Mouse (Mus musculus) spleen, postnatal 36 days (tissue): Measurements from ENCODE around the gene Kat14.
A peak's percentile ranks its signal among the peaks of the same experiment; 100 is the strongest.

ENCODE experiments used
- DNase-seq, 2 experiments: peaks; one replicate each; pipeline ENCODE4 v3.0.0; 2022; ENCODE audit warnings: low spot score in 2 of 2, mixed read lengths in 1 of 2

Kat14 gene

DNA sequence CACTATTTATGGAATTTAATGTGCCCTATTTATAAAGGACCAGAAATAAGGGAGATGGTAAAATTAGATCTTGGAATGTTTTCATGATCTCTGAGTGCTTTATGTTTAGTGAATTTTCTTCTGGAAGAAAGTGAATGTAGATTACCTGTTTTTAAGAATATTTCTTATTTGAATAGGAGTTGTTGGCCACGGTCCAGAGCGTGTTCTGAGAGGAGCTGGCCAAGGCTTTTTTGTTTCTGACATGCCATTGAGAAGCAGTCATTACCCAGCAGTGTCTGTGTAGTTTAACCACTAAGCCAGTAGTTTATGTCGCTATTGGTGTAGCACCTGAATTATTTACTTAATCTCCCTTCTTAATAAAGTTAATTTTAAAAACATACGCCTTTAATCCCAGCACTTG, 13.0 kb downstream of the Kat14 start:
- no peak for DNase-seq

DNA sequence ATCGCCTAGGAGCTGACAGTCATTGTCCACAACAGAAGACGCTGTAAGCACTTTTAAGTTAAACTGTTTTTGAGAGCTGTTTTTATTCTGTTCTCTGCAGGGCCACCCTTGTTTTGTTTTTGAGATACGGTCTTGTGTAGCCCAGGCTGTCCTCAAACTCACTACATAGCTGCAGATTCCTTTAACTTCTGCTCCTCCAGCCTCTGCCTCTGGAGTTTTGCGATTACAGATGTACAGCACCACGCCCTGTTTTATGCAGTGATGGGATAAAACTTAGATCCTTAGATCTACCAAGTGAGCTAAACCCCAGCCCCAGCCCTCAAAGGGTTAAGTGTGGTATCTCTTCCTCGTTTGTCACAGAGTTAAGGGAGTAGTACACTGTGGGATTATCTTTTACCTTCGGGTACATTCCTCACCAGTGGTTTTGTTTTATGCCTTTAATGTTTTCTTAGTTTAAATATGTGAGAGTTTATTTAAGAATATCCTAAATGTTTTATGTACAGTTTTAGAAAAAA, 13.9 kb downstream of the Kat14 start:
- no peak for DNase-seq

DNA sequence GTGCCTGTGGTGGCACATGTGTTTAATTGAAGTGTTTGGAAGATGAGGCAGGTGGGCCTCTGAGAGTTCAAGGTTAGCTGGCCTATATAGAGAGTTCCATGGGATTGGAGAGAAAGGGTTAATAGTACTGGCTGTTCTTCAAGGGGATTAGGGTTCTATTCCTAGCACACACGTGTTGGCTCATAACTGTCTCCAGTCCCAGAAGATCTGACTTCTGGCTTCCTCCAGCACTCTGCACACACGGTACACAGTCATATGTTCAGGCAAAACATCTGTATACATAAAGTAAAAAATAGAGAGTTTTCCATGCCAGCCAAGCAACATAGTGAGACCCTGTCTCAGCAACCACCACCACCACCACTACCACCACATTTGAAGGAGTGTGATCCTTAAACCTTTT, 17.5 kb downstream of the Kat14 start:
- DNase-seq, result no peak

DNA sequence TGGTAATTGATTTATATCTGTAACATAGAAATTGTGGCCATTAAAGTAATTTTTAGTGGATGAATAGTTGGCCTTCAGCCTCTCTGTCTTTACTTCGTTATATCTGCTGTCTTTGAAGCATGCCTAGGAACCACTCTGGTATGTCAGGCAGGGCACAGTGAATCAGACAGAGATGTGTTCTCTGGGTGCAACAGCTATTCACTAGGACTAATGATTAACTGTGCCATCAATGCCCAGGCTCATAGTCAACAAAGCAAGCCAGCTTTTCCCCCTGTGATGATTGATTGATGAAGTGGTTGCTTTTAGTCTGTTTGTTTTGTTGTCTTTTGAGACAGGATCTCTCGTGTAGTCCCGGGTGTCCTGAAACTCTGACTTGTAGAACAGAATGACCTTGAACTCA, 19.6 kb downstream of the Kat14 start:
- DNase-seq, result no peak

DNA sequence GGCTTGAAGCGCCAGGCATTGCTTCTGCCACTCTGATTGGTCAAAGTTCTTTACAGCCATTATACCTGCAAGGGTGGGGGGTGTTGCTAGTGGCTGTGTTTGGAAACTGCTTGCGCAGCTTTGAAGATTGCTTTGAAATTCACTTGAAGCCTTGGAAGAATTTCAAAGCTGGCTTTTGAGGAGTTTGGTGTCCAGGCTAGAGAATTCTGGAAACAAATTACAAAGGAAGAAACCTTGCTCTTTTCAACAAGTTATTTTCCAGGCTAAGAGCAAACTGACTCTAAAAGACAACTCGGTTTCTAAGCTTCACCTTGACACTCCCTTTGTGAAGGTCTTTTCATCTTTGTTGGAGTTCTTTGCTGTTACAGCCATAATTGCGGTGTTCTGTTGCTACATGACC, 30.7 kb downstream of the Kat14 start:
- DNase-seq, result no peak

DNA sequence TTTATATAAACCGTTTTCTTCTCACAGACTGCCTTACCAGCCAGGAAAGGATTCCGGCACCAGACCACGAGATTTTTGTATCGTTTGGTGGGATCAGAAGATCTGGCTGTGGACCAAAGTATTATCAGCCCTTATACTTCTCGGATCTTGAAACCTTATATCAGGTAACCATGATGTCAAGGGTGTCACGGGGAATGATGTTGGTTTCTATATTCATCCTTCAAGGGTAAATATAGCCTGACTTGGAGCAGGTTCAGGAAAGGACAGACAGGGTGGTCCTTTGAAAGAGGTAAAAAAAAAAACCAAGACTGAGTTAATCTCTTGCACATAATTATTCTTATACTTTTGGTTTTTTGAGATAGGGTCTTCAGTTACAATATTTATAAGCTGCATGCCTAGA, 31.9 kb downstream of the Kat14 start:
- no peak for DNase-seq

DNA sequence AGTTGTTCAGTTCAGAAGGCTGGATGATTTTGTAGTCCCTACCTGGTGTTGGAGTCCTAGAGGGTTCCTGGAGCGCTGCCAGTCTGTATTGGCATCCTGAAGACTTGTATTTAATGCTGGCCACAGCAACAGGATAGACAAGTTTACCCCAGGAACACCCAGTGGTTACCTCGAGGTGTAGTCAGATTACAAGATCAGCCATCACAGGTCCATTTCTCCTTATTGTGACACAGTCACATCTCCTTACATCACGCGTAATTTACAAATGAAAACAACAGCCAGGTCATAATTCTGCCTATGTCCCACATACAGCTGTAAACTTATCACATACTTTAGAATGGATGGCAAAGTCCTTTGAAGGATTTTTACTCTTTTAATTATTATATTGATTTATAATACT, 40.3 kb downstream of the Kat14 start:
- no peak for DNase-seq

DNA sequence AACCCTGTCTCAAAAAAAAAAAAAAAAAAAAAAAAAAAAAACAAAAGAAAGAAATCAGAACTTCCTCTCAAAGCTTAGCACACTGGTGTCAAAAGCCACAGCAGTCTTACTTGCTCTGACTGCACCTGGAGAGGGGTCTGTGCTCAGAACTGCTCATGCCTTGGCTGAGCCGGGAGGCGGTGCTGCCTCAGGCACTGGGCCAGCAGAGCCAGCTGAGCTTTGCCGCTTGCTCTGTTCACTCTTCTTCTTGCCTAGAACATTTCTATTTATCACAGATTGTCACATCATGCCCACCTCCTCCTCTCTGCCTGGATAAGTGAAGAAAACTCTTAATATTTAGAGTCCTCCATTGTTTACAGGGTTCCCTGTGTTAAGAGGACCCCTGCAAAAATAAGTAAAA, 41.8 kb downstream of the Kat14 start:
- no peak for DNase-seq

DNA sequence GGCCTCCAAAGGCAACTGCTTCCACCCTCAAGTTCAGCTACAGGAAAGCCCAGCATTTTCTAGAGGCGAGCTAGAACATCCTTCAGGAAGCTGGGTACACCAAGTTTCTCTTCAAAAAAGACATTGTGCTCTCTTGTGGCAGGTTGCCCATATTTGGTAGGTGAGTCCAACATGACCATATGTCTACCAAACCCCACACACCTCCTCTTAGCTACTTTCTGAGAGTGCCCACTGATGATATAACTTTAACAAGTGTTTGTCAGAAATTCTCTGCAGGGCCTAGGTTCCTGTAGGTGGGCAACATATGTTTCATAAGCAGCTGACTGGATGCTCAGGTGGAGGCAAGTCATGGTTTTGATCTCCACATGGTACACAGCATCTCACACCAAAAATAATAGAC, 45.9 kb downstream of the Kat14 start:
- no peak for DNase-seq

DNA sequence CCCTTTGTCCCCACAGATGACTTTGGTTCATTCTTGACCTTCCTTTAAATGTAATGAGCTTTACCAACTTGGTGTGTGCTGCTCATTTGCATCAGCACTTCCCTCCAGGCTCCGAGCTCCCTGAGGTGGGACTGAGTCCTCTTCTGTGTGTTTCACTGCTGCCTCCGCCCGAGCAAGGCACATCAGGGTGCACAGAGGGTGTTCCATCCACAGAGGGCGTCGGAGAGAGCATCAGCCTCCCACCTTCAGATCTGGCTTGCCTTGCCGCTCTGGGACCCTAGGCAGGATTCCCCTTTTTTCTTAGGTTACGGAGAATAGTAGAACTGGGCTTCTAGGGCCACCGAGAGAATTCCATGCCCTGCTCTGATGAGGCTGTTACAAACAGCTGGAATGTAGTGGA, 48.1 kb downstream of the Kat14 start:
- no peak for DNase-seq

DNA sequence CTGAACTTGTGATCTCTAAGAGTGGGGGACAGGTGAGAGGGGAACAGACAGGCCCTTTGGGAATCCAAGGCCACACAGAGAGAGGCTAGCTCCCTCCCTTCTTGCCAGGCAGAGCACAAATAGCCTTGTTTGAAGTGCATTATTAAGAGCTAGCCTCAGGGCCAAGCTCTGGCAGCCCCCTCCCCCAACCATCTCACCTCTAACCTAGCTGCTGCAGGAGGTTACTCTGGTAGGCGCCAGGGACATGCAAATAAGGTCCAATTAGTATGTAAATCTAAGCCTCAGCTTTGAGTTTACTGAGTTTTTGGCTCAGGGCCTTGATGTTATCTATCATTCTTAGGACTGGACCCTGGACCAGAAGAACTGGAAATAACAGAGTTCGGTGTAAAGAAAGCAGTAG, 49.3 kb downstream of the Kat14 start:
- no peak for DNase-seq

DNA sequence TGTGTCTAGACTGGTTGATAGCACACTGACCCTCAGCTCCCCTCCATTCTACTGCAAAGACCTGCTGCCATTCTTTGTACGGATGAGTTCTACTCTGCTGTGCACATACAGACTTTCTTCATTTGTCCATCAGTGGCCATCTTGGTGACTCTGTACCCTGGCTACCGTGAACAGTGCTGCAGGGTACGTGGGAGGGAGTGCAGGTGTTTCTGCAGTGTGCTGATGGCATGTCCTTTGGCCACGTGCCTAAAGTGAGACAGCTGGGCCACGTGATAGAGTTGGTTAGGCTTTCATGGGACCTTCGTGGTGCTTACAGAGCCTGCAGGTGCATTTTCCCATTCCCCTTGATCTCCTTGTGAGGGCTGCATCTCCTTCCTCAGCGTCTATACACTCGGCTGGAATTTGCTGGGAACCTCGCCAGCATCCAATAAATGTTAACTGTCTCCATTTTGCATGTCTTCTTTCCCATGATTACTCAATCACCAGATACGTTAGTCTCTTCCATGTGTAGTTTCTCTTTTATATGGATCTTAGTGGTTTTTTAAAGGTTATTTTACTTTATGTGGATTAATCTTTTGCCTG, 53.4 kb downstream of the Kat14 start:
- DNase-seq, result no peak

DNA sequence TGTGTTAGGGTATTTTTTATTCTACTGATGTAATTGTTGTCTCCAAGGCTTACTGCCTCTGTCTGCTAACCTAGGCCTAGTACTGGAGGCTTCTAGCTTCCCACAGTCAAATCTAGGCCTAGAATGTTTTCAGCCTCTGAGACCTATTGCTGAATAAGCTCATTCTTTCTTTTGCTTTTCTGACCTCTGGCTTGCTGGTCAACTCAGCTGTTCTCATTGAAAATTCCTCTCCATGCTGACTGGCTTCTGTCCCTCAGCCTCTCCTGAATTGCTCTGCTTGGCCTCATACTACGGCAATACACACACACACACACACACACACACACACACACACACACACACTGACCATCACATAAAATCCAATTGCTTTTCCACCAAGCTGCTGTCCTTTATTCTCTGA, 57.0 kb downstream of the Kat14 start:
- no peak for DNase-seq

DNA sequence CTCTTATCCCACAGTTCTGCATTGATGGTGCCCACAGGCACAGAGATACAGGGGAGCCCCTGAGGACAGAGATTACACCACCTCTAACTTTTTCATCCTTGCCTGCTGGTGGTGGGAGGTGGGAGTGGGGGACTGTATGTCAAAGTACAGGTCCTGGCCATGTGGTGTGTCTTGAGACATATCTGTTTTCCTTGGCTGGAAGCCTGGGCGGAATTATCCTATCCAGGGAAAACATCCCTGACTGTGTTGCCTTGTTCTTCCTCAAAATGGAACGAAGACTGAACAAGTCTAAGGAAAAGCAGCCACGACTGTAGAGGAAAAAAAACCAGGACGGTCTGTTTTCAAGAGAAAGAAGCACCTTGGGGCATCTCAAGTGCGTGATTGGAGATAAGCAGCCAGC, 59.1 kb downstream of the Kat14 start:
- no peak for DNase-seq

DNA sequence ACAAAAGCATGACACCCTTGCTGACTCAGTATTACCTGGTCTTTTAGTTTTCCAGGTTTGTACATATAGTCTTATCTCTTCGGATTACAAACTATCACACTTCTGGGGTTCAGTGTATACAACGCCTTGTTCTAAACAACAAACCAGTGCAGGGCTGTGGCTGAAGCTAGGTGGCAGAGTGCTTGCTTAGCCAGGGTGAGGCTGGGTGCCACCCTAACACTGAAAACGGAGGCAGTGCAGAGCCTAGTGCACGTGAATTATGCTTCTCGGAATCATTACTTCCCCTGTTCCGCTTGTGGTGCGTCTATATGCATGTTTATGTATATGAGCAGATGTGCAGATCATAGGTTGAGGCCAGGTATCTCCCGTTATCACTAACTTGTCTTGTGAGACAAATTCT, 59.9 kb downstream of the Kat14 start:
- no peak for DNase-seq

DNA sequence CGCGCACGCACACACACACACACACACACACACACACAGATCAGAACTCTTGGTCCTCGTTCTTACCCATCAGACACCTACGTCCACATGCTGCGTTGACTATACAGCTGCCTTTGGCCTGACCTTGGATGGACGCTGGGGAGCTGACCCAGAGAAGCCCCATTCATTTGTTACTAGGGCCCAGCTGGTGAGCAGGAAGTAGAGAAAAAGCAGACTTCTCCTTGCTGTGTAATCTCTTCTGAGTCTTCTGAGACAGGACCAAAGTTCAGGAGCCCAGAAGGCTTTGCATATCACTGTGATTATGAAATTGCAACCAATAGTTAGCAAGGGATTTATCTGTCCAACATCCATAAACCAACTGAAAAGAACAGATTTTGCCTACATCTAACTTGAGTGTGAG, 60.4 kb downstream of the Kat14 start:
- no peak for DNase-seq

DNA sequence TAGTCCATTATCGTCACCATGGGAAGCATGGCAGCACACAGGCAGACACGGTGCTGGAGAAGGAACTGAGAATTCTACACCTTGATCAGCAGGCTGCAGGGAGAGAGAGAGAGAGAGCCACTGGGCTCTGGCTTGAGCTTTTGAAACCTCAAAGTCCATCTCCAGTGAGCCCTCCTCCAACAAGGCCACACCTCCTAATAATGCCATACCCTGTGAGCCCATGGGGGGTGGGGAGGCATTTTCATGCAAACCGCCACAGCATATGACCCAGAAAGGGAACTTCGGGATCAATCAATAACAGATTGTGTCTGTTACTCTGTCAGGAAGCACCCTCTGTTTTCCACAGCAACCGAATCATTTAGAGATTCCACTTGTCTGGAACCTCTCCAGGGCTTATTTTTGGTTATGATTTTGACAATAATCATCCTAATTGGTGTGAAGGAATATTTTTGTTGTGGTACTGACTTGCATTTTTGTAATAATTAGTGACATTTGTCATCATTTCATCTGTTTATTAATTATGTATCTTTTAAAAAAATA, 62.6 kb downstream of the Kat14 start:
- no peak for DNase-seq

DNA sequence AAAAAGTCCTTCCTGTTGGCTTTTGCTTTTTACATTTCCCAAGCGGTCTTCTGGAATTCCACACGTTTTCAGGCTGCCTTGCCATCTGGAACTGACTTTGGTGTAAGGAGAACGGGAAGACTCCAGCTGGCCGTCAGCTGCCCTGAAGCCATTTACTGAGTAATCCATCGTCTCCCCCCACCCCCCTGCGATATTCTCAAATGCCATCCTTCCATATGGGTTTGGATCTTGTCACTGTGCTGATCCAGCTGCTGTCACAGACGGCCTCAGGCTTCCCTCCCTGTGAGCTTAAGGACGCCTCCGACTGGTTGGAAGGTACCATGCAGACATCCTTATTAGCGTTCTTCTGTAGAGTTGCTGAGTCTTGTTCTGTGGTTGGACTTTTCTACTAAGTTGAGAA, 66.9 kb downstream of the Kat14 start:
- no peak for DNase-seq

DNA sequence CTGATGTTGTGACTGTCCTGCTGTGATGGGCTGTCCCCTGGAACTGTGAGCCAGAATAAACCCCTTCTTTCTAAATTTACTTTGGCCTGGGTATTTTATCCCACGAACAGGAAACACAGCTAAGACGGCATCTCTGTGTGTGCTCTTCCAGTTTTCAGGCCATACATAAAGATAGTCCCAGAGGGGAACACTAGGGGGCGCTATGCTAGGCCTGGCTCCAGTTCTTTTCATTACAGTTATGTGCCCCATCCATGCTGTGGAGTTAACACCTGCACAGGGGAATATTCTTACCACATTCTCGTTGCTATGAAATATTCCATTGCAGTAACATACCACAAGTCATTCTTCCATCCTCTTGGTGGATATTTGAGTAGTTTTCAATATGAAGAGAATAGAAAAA, 69.6 kb downstream of the Kat14 start:
- DNase-seq, result no peak

DNA sequence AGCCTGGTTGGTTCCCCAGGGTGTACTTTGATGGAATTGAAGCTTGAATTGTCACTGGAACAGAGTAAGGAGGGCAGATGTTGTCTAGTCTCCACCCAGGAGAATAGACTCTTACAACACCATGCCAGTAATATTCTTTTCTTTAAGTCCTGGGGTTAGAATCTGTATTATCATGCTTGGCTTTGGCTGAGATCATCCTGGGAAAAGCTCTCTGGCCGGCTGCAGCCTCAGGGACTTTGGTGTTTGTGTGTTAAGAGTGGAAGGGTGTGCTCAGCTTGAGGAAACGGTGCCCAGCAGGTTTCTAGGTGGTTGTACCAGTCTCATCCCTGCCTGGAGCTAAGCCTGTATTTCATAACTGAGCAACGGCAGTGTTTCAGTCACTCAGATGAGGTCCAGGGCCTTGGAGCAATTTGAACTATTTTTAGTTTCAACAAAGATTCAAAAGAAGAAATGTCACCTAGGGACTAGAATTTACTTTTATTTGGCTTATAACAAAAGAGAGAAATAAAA, 70.5 kb downstream of the Kat14 start:
- DNase-seq, result no peak

DNA sequence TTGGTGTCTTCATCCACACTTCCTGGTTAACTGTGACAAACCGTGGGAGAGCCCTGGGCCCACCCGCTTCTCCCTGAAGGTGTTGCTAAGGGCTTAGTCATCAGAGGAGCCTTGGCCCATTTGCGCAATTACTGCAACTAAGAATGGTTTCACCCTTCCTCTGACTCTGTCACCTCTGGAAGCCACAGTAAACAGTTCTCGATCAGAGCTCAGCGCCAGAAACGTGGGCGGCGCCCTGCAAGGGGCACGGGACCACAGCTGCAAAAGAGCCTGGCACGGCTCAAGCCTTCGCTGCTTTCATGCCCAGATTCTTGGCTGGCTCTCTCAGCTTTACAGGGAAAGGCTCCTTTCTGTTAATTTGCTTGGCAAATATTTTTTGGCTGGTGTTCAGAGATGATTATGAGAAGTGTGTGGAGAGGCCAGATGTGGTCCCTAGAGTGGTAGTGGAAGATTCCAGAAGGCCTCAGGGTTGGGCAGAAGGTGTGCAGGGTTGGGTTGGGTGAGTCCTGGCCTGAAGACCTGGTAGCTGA, 72.7 kb downstream of the Kat14 start:
- peak in 1 of 2 experiments; percentile 5 for DNase-seq

DNA sequence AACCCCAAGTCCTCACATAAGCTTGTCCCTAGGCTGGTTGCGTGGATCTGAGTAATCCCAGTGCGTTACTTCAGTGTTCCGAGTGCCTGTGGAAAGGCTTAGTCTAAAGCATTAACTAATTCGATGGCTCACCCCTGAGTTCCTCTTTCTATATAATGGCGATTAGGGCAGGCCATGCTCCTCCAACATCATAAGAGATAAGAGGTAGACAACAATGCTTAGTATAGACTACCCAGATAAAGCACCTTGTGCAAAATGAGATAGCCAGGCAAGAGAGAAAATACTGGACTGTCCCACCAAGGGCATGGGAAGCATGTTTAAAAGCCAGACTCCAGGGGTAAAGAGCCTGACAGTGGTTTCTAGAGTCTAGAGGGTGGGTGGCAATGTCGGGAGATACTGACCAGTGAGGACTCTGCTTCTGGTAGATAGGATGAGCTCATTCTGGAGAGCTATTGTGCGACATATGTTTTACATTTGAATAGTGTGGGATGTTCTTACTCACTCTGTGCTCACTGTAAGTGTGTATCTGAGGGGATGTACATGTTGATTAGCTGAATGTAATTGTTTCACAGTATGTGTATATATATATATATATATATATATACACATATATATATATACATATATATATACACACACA, 77.7 kb downstream of the Kat14 start:
- DNase-seq, result no peak

DNA sequence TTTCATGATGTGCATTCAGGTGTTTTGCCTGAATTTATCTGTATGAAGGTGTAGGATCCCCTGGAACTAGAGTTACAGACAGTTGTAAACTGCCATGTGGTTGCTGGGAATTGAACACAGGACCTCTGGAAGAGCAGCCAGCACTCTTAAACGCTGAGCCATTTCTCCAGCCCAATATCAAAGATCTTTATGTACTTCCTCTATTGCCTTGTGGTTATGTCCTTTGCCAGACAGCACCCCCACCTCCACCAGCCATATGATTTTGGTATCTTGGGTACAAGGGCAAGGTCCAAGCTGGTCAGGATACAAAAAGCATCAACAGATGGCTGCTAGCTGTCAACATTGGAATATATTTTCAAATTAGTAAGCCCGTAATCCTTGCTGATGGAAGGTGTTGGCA, 81.6 kb downstream of the Kat14 start:
- DNase-seq, result no peak
